Mouse (Mus musculus) limb, embryonic 10.5 days (tissue): ENCODE data around the gene Lhfp. TPM values are rescaled to one million over a fixed set of nuclear protein-coding genes. Genes with fewer than 3 reads are reported as not detected.

Experiments
- DNase-seq: peaks from one replicate; pipeline ENCODE4 v3.0.0-alpha.2; 2017; ENCODE audit warnings: low spot score
- H3K27ac ChIP-seq: fragments of 300-500 bp; sonication (generic); 2 replicates; pipeline ENCODE4 v1.5.1; 2016; ENCODE audit warnings: mild to moderate bottlenecking
- H3K27me3 ChIP-seq: fragments of 300-500 bp; sonication (generic); 2 replicates; pipeline ENCODE4 v1.6.1; 2016; ENCODE audit warnings: low read depth, mild to moderate bottlenecking; ENCODE audit not compliant: poor library complexity, severe bottlenecking
- H3K36me3 ChIP-seq: fragments of 300-500 bp; sonication (generic); 2 replicates; pipeline ENCODE4 v1.6.1; 2016; ENCODE audit warnings: mild to moderate bottlenecking, moderate library complexity
- H3K4me1 ChIP-seq: fragments of 300-500 bp; sonication (generic); 2 replicates; pipeline ENCODE4 v1.6.1; 2016
- H3K4me3 ChIP-seq: fragments of 300-500 bp; sonication (generic); 2 replicates; pipeline ENCODE4 v1.5.1; 2016; ENCODE audit warnings: mild to moderate bottlenecking, moderate library complexity
- H3K9me3 ChIP-seq: fragments of 300-500 bp; sonication (generic); replicated peaks from 2 replicates; pipeline ENCODE4 v1.6.1; 2016; ENCODE audit warnings: mild to moderate bottlenecking
- WGBS: fragments of 180-500 bp; shearing (Covaris S2); methylation state at CpG from one replicate; pipeline ENCODE4 v1.1.7; 2016; 5-methylcytosine and 5-hydroxymethylcytosine counted together
- polyA plus RNA-seq: library from polyadenylated mRNA; unstranded; fragments of >200 nt; fragmentation: Nextera tagmentation; extraction: Ambion mirVana; gene quantifications from 2 replicates; pipeline ENCODE4 v1.2.1, GENCODE M21; 2016

The Lhfp gene
- polyA plus RNA-seq, 1 experiment from 2014 or later: 90.1 TPM

- Histone ChIP-seq H3K9me3 (no peaks in the 10 kb centered on the region), H3K4me1 (peaks cover 21% of the 10 kb centered on the region), H3K27me3 (no peaks in the 10 kb centered on the region), H3K4me3 (no peak overlapping the region), H3K27ac (peak overlapping the region; percentile 56; the same call in 1 of the 2 replicates), H3K36me3 (no peaks in the 10 kb centered on the region)
- no peak for DNase-seq
- WGBS: 62% methylated on average over 10 of the region's 10 CpGs
Observed at GRCm38 (mm10) chr3:53201670-53202069, 160.3 kb downstream of the Lhfp start.

GRCm38 (mm10) chr3:53202184-53202583, 160.9 kb downstream of the Lhfp start:
- Histone ChIP-seq H3K4me1 (peaks cover 21% of the 10 kb centered on the region), H3K36me3 (no peaks in the 10 kb centered on the region), H3K27me3 (no peaks in the 10 kb centered on the region), H3K4me3 (no peak overlapping the region), H3K27ac (peak overlapping the region; percentile 54; the same call in 1 of the 2 replicates), H3K9me3 (no peaks in the 10 kb centered on the region)
- no peak for DNase-seq
- 73% methylated on average over 6 of the region's 6 CpGs for WGBS

- no peak for DNase-seq
- peak overlapping the region; percentile 54; the same call in 1 of the 2 replicates for H3K27ac ChIP-seq
Observed at GRCm38 (mm10) chr3:53202698-53203097, 161.4 kb downstream of the Lhfp start.

GRCm38 (mm10) chr3:53203656-53204055, 162.3 kb downstream of the Lhfp start:
- WGBS: 86% methylated on average over 5 of the region's 5 CpGs

More at GRCm38 (mm10) chr3:53202698-53203097, 161.4 kb downstream of the Lhfp start:
- no peaks in the 10 kb centered on the region for H3K36me3 ChIP-seq
- no peak overlapping the region for H3K4me3 ChIP-seq
- H3K9me3 ChIP-seq: no peaks in the 10 kb centered on the region
- WGBS: 75% methylated on average over 3 of the region's 3 CpGs
- no peaks in the 10 kb centered on the region for H3K27me3 ChIP-seq
- H3K4me1 ChIP-seq: peaks cover 21% of the 10 kb centered on the region

GRCm38 (mm10) chr3:53204348-53204984, 163.1 kb downstream of the Lhfp start:
- no peaks in the 10 kb centered on the region for H3K27me3 ChIP-seq
- H3K9me3 ChIP-seq: no peaks in the 10 kb centered on the region
- H3K4me3 ChIP-seq: no peak overlapping the region
- 90% methylated on average over 7 of the region's 7 CpGs for WGBS
- H3K27ac ChIP-seq: no peak overlapping the region
- H3K36me3 ChIP-seq: no peaks in the 10 kb centered on the region
- DNase-seq: no peak
- peaks cover 27% of the 10 kb centered on the region for H3K4me1 ChIP-seq

More at GRCm38 (mm10) chr3:53203656-53204055, 162.3 kb downstream of the Lhfp start:
- no peak for DNase-seq
- Histone ChIP-seq H3K4me3 (no peak overlapping the region), H3K36me3 (no peaks in the 10 kb centered on the region), H3K9me3 (no peaks in the 10 kb centered on the region), H3K27ac (no peak overlapping the region), H3K27me3 (no peaks in the 10 kb centered on the region), H3K4me1 (peaks cover 21% of the 10 kb centered on the region)

- whole genome bisulfite sequencing: 96% methylated on average over 1 of the region's 1 CpGs
- peaks cover 32% of the 10 kb centered on the region for H3K4me1 ChIP-seq
Observed at GRCm38 (mm10) chr3:53204985-53205365, 163.6 kb downstream of the Lhfp start.

GRCm38 (mm10) chr3:53205706-53206105, 164.4 kb downstream of the Lhfp start:
- Histone ChIP-seq H3K4me1 (peaks cover 37% of the 10 kb centered on the region), H3K9me3 (no peaks in the 10 kb centered on the region), H3K4me3 (no peak overlapping the region), H3K36me3 (no peaks in the 10 kb centered on the region), H3K27me3 (no peaks in the 10 kb centered on the region), H3K27ac (no peak overlapping the region)
- no peak for DNase-seq
- WGBS: 97% methylated on average over 3 of the region's 3 CpGs

More at GRCm38 (mm10) chr3:53204985-53205365, 163.6 kb downstream of the Lhfp start:
- Histone ChIP-seq H3K4me3 (no peak overlapping the region), H3K36me3 (no peaks in the 10 kb centered on the region), H3K27me3 (no peaks in the 10 kb centered on the region), H3K27ac (no peak overlapping the region), H3K9me3 (no peaks in the 10 kb centered on the region)
- no peak for DNase-seq

GRCm38 (mm10) chr3:53206509-53207224, 165.3 kb downstream of the Lhfp start:
- Histone ChIP-seq H3K4me1 (peaks cover 43% of the 10 kb centered on the region), H3K9me3 (no peaks in the 10 kb centered on the region), H3K4me3 (no peak overlapping the region), H3K27me3 (no peaks in the 10 kb centered on the region), H3K27ac (no peak overlapping the region), H3K36me3 (no peaks in the 10 kb centered on the region)
- no peak for DNase-seq
- WGBS: 75% methylated on average over 11 of the region's 11 CpGs

GRCm38 (mm10) chr3:53207225-53207528, 165.8 kb downstream of the Lhfp start:
- no peak for DNase-seq
- no peaks in the 10 kb centered on the region for H3K9me3 ChIP-seq
- no peak overlapping the region for H3K4me3 ChIP-seq
- peaks cover 38% of the 10 kb centered on the region for H3K4me1 ChIP-seq
- H3K36me3 ChIP-seq: no peaks in the 10 kb centered on the region
- no peak overlapping the region for H3K27ac ChIP-seq
- H3K27me3 ChIP-seq: no peaks in the 10 kb centered on the region
- WGBS: 83% methylated on average over 4 of the region's 4 CpGs

GRCm38 (mm10) chr3:53210691-53211526, 169.6 kb downstream of the Lhfp start:
- DNase-seq: no peak
- Histone ChIP-seq H3K27me3 (no peaks in the 10 kb centered on the region), H3K27ac (no peak overlapping the region), H3K9me3 (no peaks in the 10 kb centered on the region), H3K4me3 (no peak overlapping the region), H3K4me1 (peaks cover 25% of the 10 kb centered on the region), H3K36me3 (no peaks in the 10 kb centered on the region)
- WGBS: 66% methylated on average over 10 of the region's 10 CpGs

- H3K27ac ChIP-seq: no peak overlapping the region
- no peak for DNase-seq
- H3K9me3 ChIP-seq: no peaks in the 10 kb centered on the region
- no peaks in the 10 kb centered on the region for H3K27me3 ChIP-seq
- no peaks in the 10 kb centered on the region for H3K36me3 ChIP-seq
- WGBS: 97% methylated on average over 2 of the region's 2 CpGs
- peaks cover 25% of the 10 kb centered on the region for H3K4me1 ChIP-seq
- H3K4me3 ChIP-seq: no peak overlapping the region
Observed at GRCm38 (mm10) chr3:53212599-53212998, 171.3 kb downstream of the Lhfp start.

GRCm38 (mm10) chr3:53213346-53213745, 172.0 kb downstream of the Lhfp start:
- Histone ChIP-seq H3K9me3 (no peaks in the 10 kb centered on the region), H3K4me3 (no peak overlapping the region), H3K27ac (no peak overlapping the region), H3K36me3 (no peaks in the 10 kb centered on the region), H3K27me3 (no peaks in the 10 kb centered on the region), H3K4me1 (peaks cover 25% of the 10 kb centered on the region)
- DNase-seq: no peak
- 85% methylated on average over 3 of the region's 3 CpGs for WGBS
